Mouse (Mus musculus) liver, adult (tissue): ENCODE data around the gene Cd3eap.

Experiments
- GATA4 ChIP-seq: IDR thresholded peaks from 2 replicates; pipeline ENCODE4 v1.6.1; 2014; ENCODE audit warnings: mild to moderate bottlenecking, low read length; ENCODE audit not compliant: insufficient replicate concordance

Cd3eap gene

GRCm38 (mm10) chr7:19326359-19326758 lies 32.9 kb downstream of the Cd3eap start:
- TF ChIP-seq GATA4: no peak

GRCm38 (mm10) chr7:19325262-19326199 lies 33.8 kb downstream of the Cd3eap start:
- no peak for TF ChIP-seq GATA4

- no peak for TF ChIP-seq GATA4
These were observed 35.1 kb downstream of the Cd3eap start for GRCm38 (mm10) chr7:19324221-19324620.

- TF ChIP-seq GATA4: no peak
These were observed 36.8 kb downstream of the Cd3eap start for GRCm38 (mm10) chr7:19322489-19322888.

GRCm38 (mm10) chr7:19321464-19321863 lies 37.8 kb downstream of the Cd3eap start:
- TF ChIP-seq GATA4: no peak

- no peak for TF ChIP-seq GATA4
These were observed 38.6 kb downstream of the Cd3eap start for GRCm38 (mm10) chr7:19320637-19321036.

- peak; percentile 16; the same call in 1 of the 2 replicates for TF ChIP-seq GATA4
These were observed 39.4 kb downstream of the Cd3eap start for GRCm38 (mm10) chr7:19319906-19320305.

- no peak for TF ChIP-seq GATA4
These were observed 39.8 kb downstream of the Cd3eap start for GRCm38 (mm10) chr7:19319458-19319857.

- TF ChIP-seq GATA4: no peak
These were observed 40.6 kb downstream of the Cd3eap start for GRCm38 (mm10) chr7:19318676-19319075.

GRCm38 (mm10) chr7:19318201-19318600 lies 41.1 kb downstream of the Cd3eap start:
- no peak for TF ChIP-seq GATA4

GRCm38 (mm10) chr7:19316451-19317161 lies 42.7 kb downstream of the Cd3eap start:
- no peak for TF ChIP-seq GATA4

GRCm38 (mm10) chr7:19314033-19314432 lies 45.2 kb downstream of the Cd3eap start:
- TF ChIP-seq GATA4: no peak

- TF ChIP-seq GATA4: no peak
These were observed 47.3 kb downstream of the Cd3eap start for GRCm38 (mm10) chr7:19311991-19312390.

GRCm38 (mm10) chr7:19309884-19310641 lies 49.2 kb downstream of the Cd3eap start, which contains the start of gene Fosb:
Fosb (minus strand) TSS chr7:19310051.
- TF ChIP-seq GATA4: no peak

GRCm38 (mm10) chr7:19309278-19309883 lies 49.9 kb downstream of the Cd3eap start:
- TF ChIP-seq GATA4: no peak
